Mouse (Mus musculus): ENCODE measurements at regions not wholly inside any gene's neighbourhood (a gene's known extent, or its start where the extent isn't known, plus 50 kb on each side); places are given as distances from the start of the nearest gene placed in this dataset.

- no peak for DNase-seq
Measured at GRCm38 (mm10) chr13:80946034-80946433, 62.9 kb downstream of the Arrdc3 start.

GRCm38 (mm10) chr13:80947705-80948104 lies 64.5 kb downstream of the Arrdc3 start:
- no peak for DNase-seq

GRCm38 (mm10) chr13:80949133-80949697 lies 66.0 kb downstream of the Arrdc3 start:
- DNase-seq, result peak in 1 of 2 experiments; percentile 59

GRCm38 (mm10) chr13:80950239-80950638 lies 67.1 kb downstream of the Arrdc3 start:
- no peak for DNase-seq

- no peak for DNase-seq
Measured at GRCm38 (mm10) chr13:80950803-80951202, 67.6 kb downstream of the Arrdc3 start.

- peak; percentile 31 to 67 for DNase-seq
Measured at GRCm38 (mm10) chr13:80951327-80951726, 68.1 kb downstream of the Arrdc3 start.

GRCm38 (mm10) chr13:80952851-80953250 lies 69.7 kb downstream of the Arrdc3 start:
- no peak for DNase-seq

- no peak for DNase-seq
Measured at GRCm38 (mm10) chr13:80954059-80954645, 71.0 kb downstream of the Arrdc3 start.

GRCm38 (mm10) chr13:80956966-80957365 lies 73.8 kb downstream of the Arrdc3 start:
- DNase-seq, result no peak

- no peak for DNase-seq
Measured at GRCm38 (mm10) chr13:80957419-80958139, 74.4 kb downstream of the Arrdc3 start.

GRCm38 (mm10) chr13:80959763-80960162 lies 76.6 kb downstream of the Arrdc3 start:
- no peak for DNase-seq

- no peak for DNase-seq
Measured at GRCm38 (mm10) chr13:80961985-80962617, 78.9 kb downstream of the Arrdc3 start.

GRCm38 (mm10) chr13:80962789-80963590 lies 79.8 kb downstream of the Arrdc3 start:
- peak; percentile 82 to 94 for DNase-seq

GRCm38 (mm10) chr13:80963591-80963940 lies 80.4 kb downstream of the Arrdc3 start:
- DNase-seq, result no peak

- DNase-seq, result no peak
Measured at GRCm38 (mm10) chr13:80971664-80972063, 88.5 kb downstream of the Arrdc3 start.

- no peak for DNase-seq
Measured at GRCm38 (mm10) chr13:80974424-80974823, 91.2 kb downstream of the Arrdc3 start.

- peak; percentile 11 to 41 for DNase-seq
Measured at GRCm38 (mm10) chr13:80977266-80977665, 94.1 kb downstream of the Arrdc3 start.

GRCm38 (mm10) chr13:80981201-80981600 lies 98.0 kb downstream of the Arrdc3 start:
- peak in 1 of 2 experiments; percentile 30 for DNase-seq

- DNase-seq, result no peak
Measured at GRCm38 (mm10) chr13:80986657-80987056, 103.5 kb downstream of the Arrdc3 start.

GRCm38 (mm10) chr13:80989756-80990155 lies 106.6 kb downstream of the Arrdc3 start:
- peak in 1 of 2 experiments; percentile 38 for DNase-seq

GRCm38 (mm10) chr13:80992342-80992741 lies 109.2 kb downstream of the Arrdc3 start:
- DNase-seq, result no peak

GRCm38 (mm10) chr13:81008864-81009766 lies 125.9 kb downstream of the Arrdc3 start:
- peak in 1 of 2 experiments; percentile 3 for DNase-seq

Data from kidney, postnatal 25 days (tissue).